Mouse (Mus musculus): Measurements from ENCODE around the gene Vmn2r15. TPM values are rescaled to one million over a fixed set of nuclear protein-coding genes. Genes with fewer than 3 reads are reported as not detected.

The Vmn2r15 gene
- not detected in 2 replicates for polyA plus RNA-seq (2014; fragmentation: Nextera tagmentation; extraction: Ambion mirVana)

GRCm38 (mm10) chr5:109297544-109297943, at the start of gene Vmn2r15:
Gene Vmn2r15 (minus strand): TSS chr5:109297644.
- Histone ChIP-seq H3K9ac (ENCODE audit: low read depth, low read length) (no peak within 1 kb of the TSS), H3K4me2 (ENCODE audit: low read depth, low read length) (no peak within 1 kb of the TSS), H3K9me3 (ENCODE audit: control insufficient read depth, low read length) (peaks cover 3% of the 10 kb centered on the region; the same call in 1 of the 2 replicates), H3K36me3 (ENCODE audit: control insufficient read depth, insufficient read depth, low read length) (no peaks in the 10 kb centered on the region), H3K27me3 (replicated peaks; ENCODE audit: control insufficient read depth, insufficient read depth, low read length) (no peaks in the 10 kb centered on the region), H3K4me3 (ENCODE audit: low read depth, low read length) (no peak within 1 kb of the TSS), H3K27ac (replicated peaks; ENCODE audit: low read depth, low read length) (no peak within 1 kb of the TSS), H3K4me1 (ENCODE audit: control insufficient read depth, insufficient read depth, low read length) (no peaks in the 10 kb centered on the region)
- no peak for ATAC-seq (ENCODE audit: low read depth)
- DNase-seq (ENCODE audit: low spot score) = no peak
- WGBS = 49% methylated on average over 3 of the region's 3 CpGs

DNA sequence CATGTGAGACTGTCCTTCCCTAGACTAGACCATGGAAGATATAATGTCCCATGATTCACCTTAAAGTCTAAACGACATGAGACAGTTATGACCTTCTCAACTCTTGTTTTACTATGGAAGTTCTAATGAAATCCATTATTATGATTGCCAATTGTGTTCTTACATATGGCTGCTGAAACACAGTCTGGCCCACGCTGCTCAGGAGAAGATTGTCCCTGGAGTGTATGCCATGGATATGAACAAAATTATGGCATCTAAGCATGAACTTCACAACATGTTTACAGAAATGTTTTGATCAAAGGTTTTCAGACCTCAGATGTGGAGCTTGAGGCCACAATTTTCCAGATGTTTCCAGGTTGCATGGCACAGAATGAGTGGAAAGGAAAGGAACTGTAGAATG, 32.4 kb upstream of the Vmn2r15 start, which contains the start of gene Vmn2r16:
TSS of gene Vmn2r16 (plus strand) at position 301 of the 400 bp plus-strand sequence.
- ATAC-seq (ENCODE audit: low read depth) (no peak), DNase-seq (ENCODE audit: low spot score) (no peak)
- 38% methylated on average over 2 of the region's 2 CpGs for WGBS
- no peaks in the 10 kb centered on the region for H3K36me3 ChIP-seq (ENCODE audit: control insufficient read depth, insufficient read depth, low read length)
- H3K4me2 ChIP-seq (ENCODE audit: low read depth, low read length) = no peak within 1 kb of the TSS
- H3K27ac ChIP-seq (replicated peaks; ENCODE audit: low read depth, low read length) = no peak within 1 kb of the TSS
- peaks cover 9% of the 10 kb centered on the region; the same call in 1 of the 2 replicates for H3K9me3 ChIP-seq (ENCODE audit: control insufficient read depth, low read length)
- H3K27me3 ChIP-seq (replicated peaks; ENCODE audit: control insufficient read depth, insufficient read depth, low read length) = no peaks in the 10 kb centered on the region
- H3K4me3 ChIP-seq (ENCODE audit: low read depth, low read length) = no peak within 1 kb of the TSS
- no peak within 1 kb of the TSS for H3K9ac ChIP-seq (ENCODE audit: low read depth, low read length)
- no peaks in the 10 kb centered on the region for H3K4me1 ChIP-seq (ENCODE audit: control insufficient read depth, insufficient read depth, low read length)

GRCm38 (mm10) chr5:109294655-109295054, 2.8 kb downstream of the Vmn2r15 start:
- no peak overlapping the region for H3K9ac ChIP-seq (ENCODE audit: low read depth, low read length)
- H3K27me3 ChIP-seq (replicated peaks; ENCODE audit: control insufficient read depth, insufficient read depth, low read length) = no peaks in the 10 kb centered on the region
- no peak overlapping the region for H3K27ac ChIP-seq (replicated peaks; ENCODE audit: low read depth, low read length)
- ATAC-seq (ENCODE audit: low read depth) (no peak), DNase-seq (ENCODE audit: low spot score) (no peak)
- H3K4me2 ChIP-seq (ENCODE audit: low read depth, low read length) = no peak overlapping the region
- WGBS = 86% methylated on average over 3 of the region's 3 CpGs
- no peaks in the 10 kb centered on the region for H3K4me1 ChIP-seq (ENCODE audit: control insufficient read depth, insufficient read depth, low read length)
- no peak overlapping the region for H3K4me3 ChIP-seq (ENCODE audit: low read depth, low read length)
- no peaks in the 10 kb centered on the region for H3K36me3 ChIP-seq (ENCODE audit: control insufficient read depth, insufficient read depth, low read length)
- peaks cover 1% of the 10 kb centered on the region; the same call in 1 of the 2 replicates for H3K9me3 ChIP-seq (ENCODE audit: control insufficient read depth, low read length)

Other genes with a start within 250 kb of the Vmn2r15 start
- gene Vmn2r11, start 238.1 kb downstream of the Vmn2r15 start, polyA plus RNA-seq (2014; fragmentation: Nextera tagmentation; extraction: Ambion mirVana) = not detected in 2 replicates
- not detected in 2 replicates for gene Vmn2r12, start 199.7 kb downstream of the Vmn2r15 start, polyA plus RNA-seq (2014; fragmentation: Nextera tagmentation; extraction: Ambion mirVana)
- gene Vmn2r13, start 105.4 kb downstream of the Vmn2r15 start, polyA plus RNA-seq (2014; fragmentation: Nextera tagmentation; extraction: Ambion mirVana) = not detected in 2 replicates
- not detected in 2 replicates for gene Vmn2r14, start 72.9 kb downstream of the Vmn2r15 start, polyA plus RNA-seq (2014; fragmentation: Nextera tagmentation; extraction: Ambion mirVana)
- gene Vmn2r16, start 32.5 kb upstream of the Vmn2r15 start, polyA plus RNA-seq (2014; fragmentation: Nextera tagmentation; extraction: Ambion mirVana) = not detected in 2 replicates
- not detected in 2 replicates for gene Vmn2r17, start 122.0 kb upstream of the Vmn2r15 start, polyA plus RNA-seq (2014; fragmentation: Nextera tagmentation; extraction: Ambion mirVana)